Mouse (Mus musculus) cerebellum, adult 9-10 months (tissue): ENCODE results near the gene Nop2.

Experiments used
- DNase-seq: peaks from one replicate; pipeline ENCODE4 v3.0.0; 2022

Gene Nop2

GRCm38 (mm10) chr6:125179601-125180000, 47.9 kb downstream of the Nop2 start:
- DNase-seq = no peak

GRCm38 (mm10) chr6:125182133-125182532, 50.4 kb downstream of the Nop2 start:
- DNase-seq = no peak

- no peak for DNase-seq
Observed at GRCm38 (mm10) chr6:125186203-125186602, 54.5 kb downstream of the Nop2 start.

- DNase-seq = peak; percentile 34
Observed at GRCm38 (mm10) chr6:125190816-125191215, 59.1 kb downstream of the Nop2 start.

DNA sequence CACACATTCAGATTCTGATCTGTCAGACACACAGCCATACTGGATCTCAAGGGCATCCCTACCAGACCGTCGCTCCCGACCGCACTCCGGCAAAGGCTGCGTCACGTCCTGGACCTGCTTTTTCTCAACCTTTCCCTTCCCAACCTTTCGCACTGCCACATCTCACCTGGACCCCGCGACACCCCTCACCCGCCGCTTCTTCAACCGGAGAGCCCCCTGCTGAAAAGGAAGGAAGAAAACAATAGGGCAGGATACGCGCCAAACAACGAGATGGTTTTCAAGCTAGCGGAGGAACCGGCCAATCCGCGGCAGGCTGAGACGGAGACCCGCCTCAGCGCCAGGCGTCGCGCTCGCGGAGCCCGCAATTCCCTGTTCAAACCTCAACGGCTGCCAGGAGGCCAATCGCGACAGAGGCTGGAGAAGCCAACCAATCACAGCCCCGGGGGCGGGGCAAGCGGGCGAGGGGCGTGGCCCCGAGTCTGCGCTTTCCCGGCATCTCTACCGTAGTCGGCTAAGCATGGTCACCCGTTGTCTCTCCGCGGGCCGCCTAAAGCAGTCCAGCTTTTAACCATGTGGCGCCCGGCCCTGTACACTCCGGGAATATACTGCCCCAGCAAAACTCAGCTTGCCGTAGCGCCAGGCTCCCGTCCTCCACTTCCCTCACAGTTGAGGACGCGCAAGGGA, 59.8 kb downstream of the Nop2 start, which contains the start of the genes Ncapd2 and Mrpl51:
Gene Ncapd2, minus strand, starts transcription at position 370 of the 684 bp plus-strand sequence.
Gene Mrpl51, plus strand, starts transcription at position 470 of the 684 bp plus-strand sequence.
- peak; percentile 97 for DNase-seq

DNA sequence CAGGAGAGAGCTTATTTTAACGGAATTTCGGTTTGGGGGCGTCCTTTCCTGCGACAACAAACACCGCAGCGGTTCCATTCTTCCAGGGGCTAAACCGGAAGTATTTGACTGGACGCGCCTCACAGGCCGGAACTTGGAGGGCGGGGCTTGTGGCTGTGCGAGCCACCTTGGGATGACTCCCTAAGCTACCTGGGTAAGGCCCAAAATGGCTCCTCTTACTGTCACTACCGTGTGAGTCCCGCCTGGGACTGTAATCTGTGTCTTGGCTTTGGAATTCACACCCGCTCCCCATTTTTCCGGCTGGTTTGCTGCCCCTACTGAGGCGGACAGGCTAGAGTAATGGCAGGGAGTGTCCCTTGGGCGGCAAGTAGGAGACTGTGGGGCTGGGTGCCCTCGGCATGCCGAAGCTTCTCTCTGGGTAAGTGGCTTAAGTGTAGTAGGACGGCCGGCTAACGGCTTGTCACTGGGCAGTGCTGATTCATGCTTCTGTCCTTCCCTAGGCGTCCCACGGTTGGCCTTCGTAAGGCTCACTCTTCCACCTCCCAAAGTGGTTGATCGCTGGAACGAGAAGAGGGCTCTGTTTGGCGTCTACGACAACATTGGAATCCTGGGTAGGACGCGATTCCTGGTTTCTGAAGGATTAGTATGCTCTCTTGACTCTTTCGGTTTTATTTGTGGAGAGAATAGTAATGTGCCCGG, 60.5 kb downstream of the Nop2 start:
- peak; percentile 95 for DNase-seq

GRCm38 (mm10) chr6:125192841-125193240, 61.1 kb downstream of the Nop2 start:
- DNase-seq = no peak

DNA sequence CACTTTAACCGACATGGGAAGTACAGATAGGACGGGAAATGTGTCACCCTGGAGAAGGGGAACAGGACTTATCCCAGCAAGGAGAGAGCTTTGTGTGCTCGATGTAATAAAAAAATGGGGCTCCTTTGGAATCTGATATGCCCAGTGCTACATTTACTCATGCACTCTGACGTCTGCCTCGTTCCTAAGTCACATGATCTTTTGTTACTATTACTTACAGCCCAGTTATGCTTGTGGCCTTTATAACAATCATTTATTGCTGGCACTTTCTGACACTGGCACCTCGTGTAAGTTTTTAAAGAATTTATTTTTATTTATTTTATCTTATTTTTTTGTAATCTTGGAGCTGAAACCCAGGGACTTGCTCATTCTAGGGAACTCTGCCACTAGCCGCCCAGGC, 61.7 kb downstream of the Nop2 start:
- DNase-seq = no peak
